Mouse (Mus musculus) embryonic facial prominence, embryonic 13.5 days (tissue): Measurements from ENCODE around the gene Ppp1r2. TPM values are rescaled to one million over a fixed set of nuclear protein-coding genes. Genes with fewer than 3 reads are reported as not detected.
A peak's percentile ranks its signal among the peaks of the same experiment; 100 is the strongest.

Source experiments
- ATAC-seq: fragments of 200-750 bp; cut with Nextera tagmentation; 2 replicates; pipeline ENCODE4 v1.8.0; 2017; ENCODE audit warnings: low read depth; ENCODE audit not compliant: insufficient number of reproducible peaks, insufficient read depth, low FRiP score, low TSS enrichment
- H3K27ac ChIP-seq: fragments of 300-500 bp; sonication (generic); 2 replicates; pipeline ENCODE4 v1.5.1; 2015; ENCODE audit warnings: moderate library complexity, mild to moderate bottlenecking, inconsistent platforms
- H3K27me3 ChIP-seq: fragments of 300-500 bp; sonication (generic); 2 replicates; pipeline ENCODE4 v1.6.1; 2015; ENCODE audit warnings: mild to moderate bottlenecking, inconsistent platforms
- H3K36me3 ChIP-seq: fragments of 300-500 bp; sonication (generic); 2 replicates; pipeline ENCODE4 v1.6.1; 2015; ENCODE audit warnings: mild to moderate bottlenecking, inconsistent platforms
- H3K4me1 ChIP-seq: fragments of 300-500 bp; sonication (generic); 2 replicates; pipeline ENCODE4 v1.6.1; 2015; ENCODE audit warnings: inconsistent platforms
- H3K4me2 ChIP-seq: fragments of 300-500 bp; sonication (generic); 2 replicates; pipeline ENCODE4 v1.6.1; 2015; ENCODE audit warnings: moderate library complexity, mild to moderate bottlenecking, inconsistent platforms
- H3K4me3 ChIP-seq: fragments of 300-500 bp; sonication (generic); 2 replicates; pipeline ENCODE4 v1.5.1; 2015; ENCODE audit warnings: mild to moderate bottlenecking, inconsistent platforms
- H3K9ac ChIP-seq: fragments of 300-500 bp; sonication (generic); 2 replicates; pipeline ENCODE4 v1.6.1; 2015; ENCODE audit warnings: mild to moderate bottlenecking, inconsistent platforms
- H3K9me3 ChIP-seq: fragments of 300-500 bp; sonication (generic); 2 replicates; pipeline ENCODE4 v1.6.1; 2016; ENCODE audit warnings: inconsistent platforms
- WGBS: fragments of 180-500 bp; shearing (Covaris S2); methylation state at CpG from one replicate; pipeline ENCODE4 v1.1.7; 2015; ENCODE audit warnings: mixed read lengths; 5-methylcytosine and 5-hydroxymethylcytosine counted together
- polyA plus RNA-seq: library from polyadenylated mRNA; unstranded; fragments of >200 nt; fragmentation: Nextera tagmentation; extraction: Ambion mirVana; gene quantifications from 2 replicates; pipeline ENCODE4 v1.2.1, GENCODE M21; 2015

Ppp1r2 gene
- polyA plus RNA-seq, 1 experiment from 2014 or later: 77.5 TPM

DNA sequence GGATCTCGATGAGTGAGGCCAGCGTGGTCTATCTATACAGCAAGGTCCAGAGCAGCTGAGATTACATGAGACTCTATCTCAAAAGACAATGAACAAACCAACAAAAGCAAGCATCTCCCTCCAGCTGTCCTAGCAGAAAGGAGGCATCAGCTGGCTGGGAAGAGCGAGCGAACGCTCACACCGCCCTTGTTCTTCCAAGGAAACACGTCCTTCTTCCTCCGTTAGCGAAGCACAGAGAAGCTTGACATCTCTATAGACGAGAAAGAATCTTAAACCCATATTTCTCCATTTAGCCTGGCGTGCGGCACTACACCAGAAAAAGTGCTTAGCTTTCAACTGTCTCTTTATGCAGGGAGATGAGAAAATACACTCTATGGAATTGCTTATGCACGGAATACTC is 26.4 kb downstream of the Ppp1r2 start:
- Histone ChIP-seq H3K27ac (no peak overlapping the region), H3K36me3 (peaks cover 12% of the 10 kb centered on the region), H3K9ac (no peak overlapping the region), H3K9me3 (no peaks in the 10 kb centered on the region), H3K4me3 (no peak overlapping the region), H3K27me3 (no peaks in the 10 kb centered on the region), H3K4me1 (no peaks in the 10 kb centered on the region), H3K4me2 (no peak overlapping the region)
- WGBS: 89% methylated on average over 13 of the region's 13 CpGs
- ATAC-seq: no peak

DNA sequence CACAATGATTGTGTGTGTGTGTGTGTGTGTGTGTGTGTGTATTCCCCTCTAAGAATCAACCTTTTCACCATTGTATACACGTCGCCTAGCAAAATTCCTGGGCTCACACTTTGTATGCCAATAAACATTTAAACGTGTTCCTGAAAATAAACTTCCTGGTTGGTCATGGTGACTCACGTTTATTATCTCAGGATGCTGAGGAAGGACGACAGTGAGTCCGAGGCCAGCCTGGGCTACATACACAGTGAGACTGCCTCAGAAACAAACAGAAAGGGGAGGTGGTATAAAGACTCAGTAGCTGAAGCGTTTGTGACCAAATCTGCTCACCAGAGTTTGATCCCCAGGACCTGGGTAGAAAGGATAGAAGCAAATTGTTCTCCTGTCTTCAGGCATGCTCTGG is 27.6 kb downstream of the Ppp1r2 start:
- Histone ChIP-seq H3K9me3 (no peaks in the 10 kb centered on the region), H3K27me3 (no peaks in the 10 kb centered on the region), H3K27ac (no peak overlapping the region), H3K9ac (no peak overlapping the region), H3K36me3 (peaks cover 7% of the 10 kb centered on the region; the same call in 1 of the 2 replicates), H3K4me2 (no peak overlapping the region), H3K4me1 (no peaks in the 10 kb centered on the region), H3K4me3 (no peak overlapping the region)
- WGBS: 81% methylated on average over 7 of the region's 7 CpGs
- no peak for ATAC-seq

DNA sequence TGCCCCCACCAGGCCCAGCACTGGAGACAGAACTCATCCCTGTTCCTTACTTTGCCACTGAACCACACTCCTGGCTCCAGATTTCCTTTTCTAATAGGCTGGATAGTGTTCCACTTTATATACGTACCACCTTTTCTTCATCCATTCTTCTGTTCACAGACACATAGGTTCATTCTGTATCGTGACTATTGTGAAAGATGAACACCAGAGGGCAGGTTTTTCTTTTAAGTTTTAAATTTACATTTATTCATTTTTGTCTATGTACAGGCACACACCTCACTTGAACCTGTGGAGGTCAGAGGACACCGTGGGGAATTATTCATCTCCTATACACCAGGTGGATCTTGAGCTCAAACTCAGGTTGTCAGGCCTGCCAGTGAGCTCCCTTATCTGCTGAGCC is 31.0 kb downstream of the Ppp1r2 start:
- Histone ChIP-seq H3K36me3 (no peaks in the 10 kb centered on the region), H3K9ac (no peak overlapping the region), H3K27ac (no peak overlapping the region), H3K4me3 (no peak overlapping the region), H3K4me1 (no peaks in the 10 kb centered on the region), H3K27me3 (no peaks in the 10 kb centered on the region), H3K9me3 (no peaks in the 10 kb centered on the region), H3K4me2 (no peak overlapping the region)
- ATAC-seq: no peak
- WGBS: 81% methylated on average over 3 of the region's 3 CpGs

DNA sequence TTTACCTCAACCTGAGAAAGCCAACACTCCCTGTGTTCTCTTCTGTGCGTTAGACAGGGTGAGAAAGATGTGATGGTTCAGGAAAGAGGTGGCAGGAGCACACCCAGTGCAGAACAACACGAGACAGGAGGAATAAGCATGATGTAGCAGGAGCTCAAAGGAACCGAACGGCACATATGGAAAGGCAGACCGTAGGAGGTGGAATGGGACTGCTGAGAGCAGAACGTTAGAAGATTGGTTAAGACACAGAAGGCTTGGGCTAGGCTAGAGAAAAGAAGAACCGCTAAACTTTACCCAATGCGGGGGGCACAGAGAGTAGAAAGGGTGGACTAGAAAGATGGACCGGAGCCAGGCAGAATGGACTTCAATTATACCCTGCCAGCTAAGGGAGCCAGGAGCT is 33.6 kb downstream of the Ppp1r2 start:
- no peak for ATAC-seq
- Histone ChIP-seq H3K9me3 (no peaks in the 10 kb centered on the region), H3K4me3 (no peak overlapping the region), H3K27me3 (no peaks in the 10 kb centered on the region), H3K9ac (no peak overlapping the region), H3K4me2 (no peak overlapping the region), H3K36me3 (no peaks in the 10 kb centered on the region), H3K27ac (no peak overlapping the region), H3K4me1 (peaks cover 6% of the 10 kb centered on the region)
- WGBS: 81% methylated on average over 9 of the region's 9 CpGs

DNA sequence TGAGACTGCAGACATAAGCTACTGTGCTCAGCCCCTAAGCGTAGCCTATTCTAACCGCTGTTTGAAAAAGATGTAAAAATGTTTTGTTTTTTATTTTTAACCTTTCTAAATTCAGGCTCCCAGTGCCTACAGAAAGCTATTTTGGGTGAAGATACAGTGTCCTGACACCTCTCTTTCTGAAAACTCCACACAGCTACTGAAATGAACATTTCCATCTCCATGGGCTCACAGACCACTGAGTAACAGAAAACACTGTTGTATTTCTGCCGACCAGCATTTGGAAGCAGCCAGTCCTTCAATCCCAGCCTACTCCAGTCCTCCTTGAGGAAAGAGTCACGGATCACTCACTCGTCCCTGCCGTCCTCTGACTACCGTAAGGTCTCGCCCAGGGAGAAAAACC is 34.5 kb downstream of the Ppp1r2 start:
- H3K4me1 ChIP-seq: peaks cover 11% of the 10 kb centered on the region
- ATAC-seq: no peak
- no peak overlapping the region for H3K9ac ChIP-seq
- WGBS: 89% methylated on average over 8 of the region's 8 CpGs
- no peak overlapping the region for H3K27ac ChIP-seq
- no peak overlapping the region for H3K4me2 ChIP-seq
- H3K4me3 ChIP-seq: no peak overlapping the region
- H3K27me3 ChIP-seq: no peaks in the 10 kb centered on the region
- H3K9me3 ChIP-seq: no peaks in the 10 kb centered on the region
- no peaks in the 10 kb centered on the region for H3K36me3 ChIP-seq

DNA sequence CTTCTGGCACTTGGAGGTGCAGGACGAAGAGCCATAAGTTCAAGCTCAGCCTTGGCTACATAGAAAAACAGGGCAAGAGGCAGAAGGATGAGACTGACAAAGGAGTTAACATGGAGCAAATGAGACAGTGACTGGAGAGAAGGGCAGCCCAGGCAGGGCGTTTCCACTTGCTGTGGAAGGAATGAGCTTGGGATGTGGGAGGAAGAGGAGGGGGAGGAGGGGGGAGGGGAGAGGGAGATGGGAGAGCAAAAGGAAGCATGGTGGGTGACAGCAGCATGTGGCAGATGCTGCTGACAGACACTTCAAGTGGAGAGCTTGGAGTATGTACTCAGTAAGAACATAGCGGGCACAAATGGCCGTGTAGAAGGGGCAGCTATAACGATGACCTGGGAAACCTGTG is 36.8 kb downstream of the Ppp1r2 start:
- no peak for ATAC-seq
- Histone ChIP-seq H3K27ac (no peak overlapping the region), H3K4me1 (peaks cover 31% of the 10 kb centered on the region), H3K9me3 (no peaks in the 10 kb centered on the region), H3K36me3 (no peaks in the 10 kb centered on the region), H3K27me3 (no peaks in the 10 kb centered on the region), H3K4me3 (no peak overlapping the region), H3K4me2 (no peak overlapping the region), H3K9ac (no peak overlapping the region)
- WGBS: 63% methylated on average over 5 of the region's 5 CpGs

DNA sequence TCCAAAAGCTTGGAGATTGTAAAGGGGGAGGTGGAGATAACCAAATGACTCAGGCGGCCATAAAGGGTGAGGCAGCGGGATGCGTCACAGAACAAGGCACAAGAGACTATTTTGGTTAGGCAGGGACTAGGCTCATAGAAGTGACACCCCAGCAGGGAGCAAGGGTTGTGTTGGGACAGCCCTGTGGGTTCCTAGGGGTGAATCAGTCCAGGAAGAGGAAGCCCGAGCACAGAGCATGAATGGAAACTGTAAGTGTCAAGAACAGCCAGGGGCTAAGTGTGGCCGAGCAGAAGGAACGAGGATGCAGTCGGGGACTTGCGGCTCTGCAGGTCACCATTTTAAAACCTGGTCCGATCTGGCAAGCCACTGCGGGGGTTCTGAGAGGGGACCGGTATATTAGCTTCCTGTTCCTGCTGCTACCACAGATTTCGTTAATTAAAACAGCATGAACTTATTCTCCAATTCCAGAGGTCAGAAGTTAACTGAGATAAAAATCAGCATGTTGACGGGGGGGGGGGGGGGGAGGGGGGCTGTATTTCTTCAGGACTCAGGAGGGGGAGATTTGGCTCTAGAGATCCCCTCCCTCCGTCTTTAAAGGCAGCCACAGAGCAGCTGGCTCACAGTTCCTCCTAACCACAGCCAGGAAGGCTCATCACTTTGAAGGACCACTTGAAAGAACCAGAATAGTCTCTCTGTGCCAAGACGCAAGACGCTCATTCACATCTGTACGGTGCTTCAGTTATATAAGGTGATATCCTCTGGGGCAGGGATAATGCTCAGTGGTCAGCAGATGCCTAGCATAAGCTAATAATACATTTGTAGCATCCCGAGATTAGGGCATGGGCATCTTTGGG is 39.4 kb downstream of the Ppp1r2 start:
- Histone ChIP-seq H3K9me3 (no peaks in the 10 kb centered on the region), H3K4me2 (peak overlapping the region; percentile 46), H3K9ac (peak overlapping the region; percentile 36; the same call in 1 of the 2 replicates), H3K27ac (no peak overlapping the region), H3K36me3 (no peaks in the 10 kb centered on the region), H3K4me1 (peaks cover 34% of the 10 kb centered on the region), H3K27me3 (no peaks in the 10 kb centered on the region), H3K4me3 (no peak overlapping the region)
- WGBS: 16% methylated on average over 17 of the region's 18 CpGs
- no peak for ATAC-seq

DNA sequence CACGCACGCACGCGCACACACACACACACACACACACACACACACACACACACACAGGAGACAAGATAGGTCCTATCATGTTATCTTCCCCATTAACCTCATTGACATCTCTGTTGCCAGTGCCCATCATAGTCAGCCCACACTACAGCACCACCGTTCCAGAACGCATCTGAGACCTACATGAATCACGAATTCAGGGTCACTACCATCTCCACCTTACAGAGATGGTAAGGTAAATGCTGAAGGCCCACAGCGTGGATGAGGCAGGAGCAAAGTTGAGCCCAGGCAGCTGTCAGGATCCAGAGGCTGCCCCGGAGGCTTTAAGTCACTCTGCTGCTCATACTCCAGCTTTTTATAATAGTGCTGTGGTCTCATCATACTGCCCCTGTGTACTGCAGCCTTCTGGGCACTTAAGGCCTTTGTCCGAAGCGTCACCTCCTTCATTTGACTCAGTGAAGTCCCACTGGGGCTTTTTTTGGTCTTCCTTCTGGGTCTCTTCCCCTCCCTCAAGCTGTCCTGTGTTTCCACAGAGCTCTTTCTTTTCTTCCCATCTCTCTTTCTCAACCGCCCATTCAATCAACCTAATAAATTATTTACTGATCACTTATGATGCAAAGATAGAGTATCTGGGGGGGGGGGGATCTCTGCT is 40.1 kb downstream of the Ppp1r2 start:
- H3K27ac ChIP-seq: no peak overlapping the region
- no peak overlapping the region for H3K9ac ChIP-seq
- H3K36me3 ChIP-seq: no peaks in the 10 kb centered on the region
- peaks cover 34% of the 10 kb centered on the region for H3K4me1 ChIP-seq
- WGBS: 73% methylated on average over 12 of the region's 12 CpGs
- ATAC-seq: no peak
- H3K4me2 ChIP-seq: no peak overlapping the region
- no peaks in the 10 kb centered on the region for H3K9me3 ChIP-seq
- H3K4me3 ChIP-seq: no peak overlapping the region
- H3K27me3 ChIP-seq: no peaks in the 10 kb centered on the region

DNA sequence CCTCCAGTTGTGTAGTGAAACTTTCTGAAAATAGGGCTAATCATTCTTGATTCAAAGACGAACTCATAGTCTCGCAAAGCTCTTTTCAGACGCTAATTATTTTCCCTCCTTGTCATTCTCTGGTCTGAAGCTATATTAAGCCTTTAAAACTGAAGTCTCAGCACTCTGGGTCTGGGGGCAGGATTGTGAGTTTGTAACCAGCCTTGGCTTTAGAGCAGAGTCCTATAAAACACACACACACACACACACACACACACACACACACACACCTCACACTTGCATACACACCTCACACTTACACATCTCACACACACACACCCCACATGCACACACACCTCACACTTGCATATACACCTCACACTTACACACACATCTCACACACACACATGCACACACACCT is 40.7 kb downstream of the Ppp1r2 start:
- H3K9me3 ChIP-seq: no peaks in the 10 kb centered on the region
- peak overlapping the region; percentile 53 for H3K4me2 ChIP-seq
- no peaks in the 10 kb centered on the region for H3K27me3 ChIP-seq
- WGBS: 32% methylated on average over 3 of the region's 3 CpGs
- peaks cover 34% of the 10 kb centered on the region for H3K4me1 ChIP-seq
- no peak for ATAC-seq
- H3K9ac ChIP-seq: no peak overlapping the region
- no peak overlapping the region for H3K4me3 ChIP-seq
- no peak overlapping the region for H3K27ac ChIP-seq
- no peaks in the 10 kb centered on the region for H3K36me3 ChIP-seq

DNA sequence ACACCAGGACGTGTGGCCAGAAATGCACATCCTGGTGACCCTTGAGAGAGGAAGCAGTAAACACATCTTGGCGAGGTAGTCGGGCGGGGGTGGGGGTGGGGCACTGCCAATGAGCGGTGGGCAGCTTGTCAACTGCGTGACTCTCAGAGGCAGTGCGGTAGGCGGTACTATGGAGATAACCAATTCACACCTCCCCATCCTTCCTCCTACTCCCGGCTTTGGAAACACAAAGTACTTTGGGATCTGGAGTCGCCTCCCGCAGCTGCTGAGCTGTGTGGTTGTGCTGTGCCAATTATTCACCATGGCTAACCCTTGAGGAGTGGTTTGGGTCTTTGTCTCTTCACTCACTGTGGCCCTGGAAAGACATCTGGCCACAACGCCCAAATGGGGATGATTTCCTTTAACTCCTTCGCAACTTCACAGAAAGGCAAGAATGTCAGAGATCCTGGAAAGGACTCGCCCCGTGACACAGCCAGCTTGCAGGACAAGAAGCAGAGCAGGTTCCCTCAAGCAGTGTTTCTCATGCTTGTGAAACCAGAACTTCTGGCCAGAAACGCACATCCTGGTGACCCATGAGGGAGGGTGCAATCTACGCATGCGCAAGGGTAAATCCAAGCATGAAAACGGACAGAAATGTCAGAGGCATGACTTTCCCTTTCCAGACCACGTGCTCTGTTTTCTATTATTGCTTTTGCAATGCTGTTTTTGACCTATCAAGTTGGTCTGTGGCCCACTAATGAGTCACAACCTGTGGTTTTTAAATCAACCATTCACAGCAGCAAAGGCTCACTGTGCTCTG is 41.3 kb downstream of the Ppp1r2 start:
- peak overlapping the region; percentile 53 for H3K4me2 ChIP-seq
- no peaks in the 10 kb centered on the region for H3K9me3 ChIP-seq
- no peak for ATAC-seq
- WGBS: 23% methylated on average over 20 of the region's 20 CpGs
- no peaks in the 10 kb centered on the region for H3K36me3 ChIP-seq
- peaks cover 34% of the 10 kb centered on the region for H3K4me1 ChIP-seq
- H3K9ac ChIP-seq: peak overlapping the region; percentile 2; the same call in 1 of the 2 replicates
- H3K27me3 ChIP-seq: no peaks in the 10 kb centered on the region
- no peak overlapping the region for H3K27ac ChIP-seq
- peak overlapping the region; percentile 18 for H3K4me3 ChIP-seq

DNA sequence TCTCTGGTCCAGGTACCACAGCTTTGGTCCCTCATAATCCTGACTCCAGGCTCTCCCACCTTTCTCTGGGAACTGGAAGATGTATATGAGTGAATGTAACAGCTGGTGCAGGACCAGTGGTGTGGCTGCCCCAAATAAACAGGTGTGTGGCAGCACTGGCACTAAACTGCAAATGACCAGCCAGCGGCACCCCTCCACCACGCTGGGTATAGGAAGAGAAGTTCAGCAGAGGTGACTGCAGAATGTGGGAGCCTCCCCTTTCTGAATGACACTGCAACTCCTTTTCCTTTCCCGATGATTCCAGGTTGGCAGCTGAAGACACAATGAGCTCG is 41.9 kb downstream of the Ppp1r2 start:
- ATAC-seq: no peak
- no peak overlapping the region for H3K27ac ChIP-seq
- H3K4me2 ChIP-seq: peak overlapping the region; percentile 53
- no peaks in the 10 kb centered on the region for H3K9me3 ChIP-seq
- H3K36me3 ChIP-seq: no peaks in the 10 kb centered on the region
- peaks cover 30% of the 10 kb centered on the region for H3K4me1 ChIP-seq
- H3K4me3 ChIP-seq: no peak overlapping the region
- H3K27me3 ChIP-seq: no peaks in the 10 kb centered on the region
- WGBS: 52% methylated on average over 4 of the region's 4 CpGs
- no peak overlapping the region for H3K9ac ChIP-seq
